7 mouse cellular contexts compared by ENCODE assay signal in the genomic region with DNA sequence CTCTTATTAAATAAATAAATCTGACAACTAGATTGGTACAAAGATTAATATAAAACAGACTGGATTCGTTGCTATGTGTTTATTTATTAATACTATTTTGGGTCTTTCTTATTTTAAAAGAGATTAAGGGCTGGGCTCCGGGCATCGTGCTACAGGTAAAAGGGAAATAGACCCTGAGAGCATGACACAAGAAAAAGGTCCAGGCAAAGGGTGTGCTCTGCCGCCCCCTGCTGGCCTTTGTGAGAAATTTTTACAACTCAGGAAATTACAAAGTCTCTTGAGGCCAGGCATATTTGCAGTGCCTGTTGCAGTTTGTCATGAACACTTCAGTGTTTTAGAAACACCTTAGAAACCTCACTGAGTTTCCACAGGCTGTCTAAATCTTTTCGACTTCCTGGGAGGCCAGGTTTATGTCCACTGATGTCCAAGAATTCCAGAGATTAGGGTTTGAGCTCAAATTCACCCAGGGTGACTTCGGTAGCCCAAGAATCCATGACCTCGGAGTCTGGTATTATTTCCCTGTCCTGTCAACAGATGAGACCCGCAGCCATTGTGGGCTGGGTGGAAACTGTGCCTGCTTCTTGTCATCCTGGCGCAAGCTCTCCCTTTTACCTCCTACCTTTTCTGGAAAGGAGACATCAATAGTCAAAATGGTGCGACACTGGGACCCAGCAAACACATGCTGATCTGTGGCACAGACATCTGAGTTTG. TPM values are rescaled to one million over a fixed set of nuclear protein-coding genes. Genes with fewer than 3 reads are reported as not detected.
DNase-seq lines count a peak whose midpoint lies in the region; ATAC-seq and TF ChIP-seq lines count a peak whose summit lies in the region.

No protein-coding gene starts in this region.

- peak; percentile 99 for ATAC-seq in megakaryocyte, adult 5-6 weeks (ENCODE audit: poor library complexity, severe bottlenecking)

- 41% methylated on average over 10 of the region's 10 CpGs for WGBS in small intestine, adult 2 months

- peak; percentile 83; the same call in 1 of the 2 replicates for TF ChIP-seq CTCF in small intestine, adult 2 months (IDR thresholded peaks at IDR 0.05; ENCODE audit: extremely low read depth, insufficient read length, insufficient replicate concordance, low read depth, low read length)

- DNase-seq in left cerebral cortex, adult 18-20 months (ENCODE audit: low spot score in 2 of 2), result peak; percentile 45 to 47
- DNase-seq in left cerebral cortex, adult 11 months (ENCODE audit: low spot score), result no peak
- peak; percentile 69 for DNase-seq in MN1 (ENCODE audit: low spot score)
- DNase-seq in brain, adult 2 months (ENCODE audit: low read depth, low spot score), result peak; percentile 71
- DNase-seq in heart, postnatal 4 days, result peak; percentile 43

- H3K36me3 ChIP-seq in small intestine, adult 2 months (ENCODE audit: control insufficient read depth, insufficient read depth, low read length), result no peaks in the 10 kb centered on the region

- no peak overlapping the region for H3K27ac ChIP-seq in small intestine, adult 2 months (ENCODE audit: insufficient read depth, low read depth, low read length)

- peaks cover 3% of the 10 kb centered on the region for H3K4me1 ChIP-seq in small intestine, adult 2 months (ENCODE audit: control insufficient read depth, insufficient read depth, insufficient read length, low read length)

- H3K4me3 ChIP-seq in small intestine, adult 2 months (ENCODE audit: low read depth, low read length), result no peak overlapping the region

- H3K27me3 ChIP-seq in small intestine, adult 2 months (ENCODE audit: control insufficient read depth, insufficient read depth, low read length), result no peaks in the 10 kb centered on the region

- no peak for TF ChIP-seq POLR2A in small intestine, adult 2 months (IDR thresholded peaks at IDR 0.05; ENCODE audit: low read depth, low read length)

RNA-seq across cellular contexts. Expression of a gene that starts 24.0 kb away (rescaled TPM):
- total RNA-seq in left cerebral cortex, adult 18-20 months (2021), result 10 to 100 TPM; 20.8 to 22.4 TPM
- 10 to 100 TPM; 40.6 to 44.4 TPM for total RNA-seq in heart, postnatal 4 days (2021)
- total RNA-seq in megakaryocyte, adult 5-6 weeks (2015), result 68.3 and 69.2 TPM in 2 replicates
- total RNA-seq in megakaryocyte, adult 5-6 weeks (2017), result 35.9 and 37.7 TPM in 2 replicates
- 6.4 and 10.1 TPM in 2 replicates for polyA plus RNA-seq in small intestine, adult 2 months (2012; rRNA removed)

RNA-seq across cellular contexts. Expression of a gene that starts 49.9 kb away (rescaled TPM):
- total RNA-seq in left cerebral cortex, adult 18-20 months (2021), result 1 to 10 TPM; 1.6 to 1.9 TPM
- not detected for total RNA-seq in heart, postnatal 4 days (2021)
- total RNA-seq in megakaryocyte, adult 5-6 weeks (2015), result 2.9 TPM in 1 of 2 replicates, not detected in the other
- not detected in 2 replicates for total RNA-seq in megakaryocyte, adult 5-6 weeks (2017)
- 2.1 and 3.1 TPM in 2 replicates for polyA plus RNA-seq in small intestine, adult 2 months (2012; rRNA removed)
